Mouse (Mus musculus) embryonic fibroblast, embryonic 13.5 days (primary cell): ENCODE data around the gene Atxn7l1. TPM values are rescaled to one million over a fixed set of nuclear protein-coding genes. Genes with fewer than 3 reads are reported as not detected.

Experiments used
- H3K27ac ChIP-seq: 2 replicates; pipeline ENCODE4 v1.5.1; 2012; ENCODE audit warnings: low read length, control low read depth, inconsistent platforms; ENCODE audit not compliant: insufficient read depth
- H3K4me1 ChIP-seq: 2 replicates; pipeline ENCODE4 v1.6.1; 2011; ENCODE audit warnings: low read length; ENCODE audit not compliant: control insufficient read depth, insufficient read depth
- H3K4me3 ChIP-seq: 2 replicates; pipeline ENCODE4 v1.5.1; 2011; ENCODE audit warnings: mild to moderate bottlenecking, control low read depth, low read length; ENCODE audit not compliant: insufficient read depth
- CTCF ChIP-seq: IDR thresholded peaks from 2 replicates; pipeline ENCODE4 v1.5.1; 2011; ENCODE audit warnings: mild to moderate bottlenecking, control low read depth, low read length, moderate library complexity, borderline replicate concordance; ENCODE audit not compliant: insufficient read depth
- POLR2A ChIP-seq: IDR thresholded peaks from 2 replicates; pipeline ENCODE4 v1.6.1; 2011; ENCODE audit warnings: low read depth, mild to moderate bottlenecking, control low read depth, low read length, moderate library complexity
- polyA plus RNA-seq: library from polyadenylated mRNA; stranded (reverse); fragments of >200 nt; gene quantifications from 2 replicates; pipeline ENCODE4 v1.2.4, GENCODE M21; 2011; ENCODE audit warnings: low read depth; ENCODE audit not compliant: missing spikeins, insufficient read length

Atxn7l1 gene
- polyA plus RNA-seq, 1 experiment: 19.5 TPM

- TF ChIP-seq CTCF (no peak), POLR2A (no peak)
- Histone ChIP-seq H3K27ac (no peak overlapping the region), H3K4me3 (no peak overlapping the region), H3K4me1 (peaks cover 28% of the 10 kb centered on the region)
Observed at GRCm38 (mm10) chr12:33176555-33176900, 29.0 kb downstream of the Atxn7l1 start.

DNA sequence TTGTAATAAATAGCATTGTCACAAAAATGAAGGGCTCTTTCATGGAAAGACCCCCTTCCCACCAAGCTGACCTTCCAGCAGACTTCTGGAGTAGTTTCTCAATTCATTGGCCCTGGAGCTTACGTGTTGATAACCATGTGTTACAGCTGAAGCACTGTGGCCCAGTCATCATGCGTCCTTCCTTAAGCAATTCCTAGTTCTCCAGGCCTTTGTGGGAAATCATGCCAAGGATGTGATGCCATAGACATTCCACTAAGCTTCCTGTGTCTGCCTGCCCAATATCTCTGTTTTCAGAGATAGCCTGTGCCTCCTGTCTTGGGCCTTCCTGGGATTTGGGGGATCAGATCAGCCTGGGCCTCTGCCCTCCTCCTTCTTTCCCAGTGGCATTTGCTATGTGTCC lies 32.9 kb downstream of the Atxn7l1 start:
- Histone ChIP-seq H3K4me1 (peaks cover 31% of the 10 kb centered on the region), H3K4me3 (no peak overlapping the region), H3K27ac (peak overlapping the region; percentile 39)
- TF ChIP-seq CTCF (no peak), POLR2A (no peak)

DNA sequence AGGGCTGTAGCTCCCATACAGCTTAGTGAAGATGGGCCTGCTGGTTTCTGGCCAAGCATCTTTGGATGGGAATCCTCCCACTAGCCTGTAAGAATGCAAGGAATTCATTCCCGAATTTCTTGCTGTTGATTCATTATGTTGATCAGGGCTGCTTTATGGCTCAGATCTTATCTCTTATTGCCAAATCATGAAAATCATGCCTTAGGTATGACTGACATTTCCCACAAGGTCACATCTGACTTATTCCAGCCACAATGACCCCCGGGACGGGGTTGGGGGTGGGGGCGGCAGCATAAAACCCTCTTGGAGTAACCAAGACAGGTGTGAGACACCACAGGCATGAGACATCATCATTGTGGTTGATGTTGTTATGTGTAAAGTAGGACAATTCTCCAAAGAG lies 34.4 kb downstream of the Atxn7l1 start:
- Histone ChIP-seq H3K4me1 (peaks cover 26% of the 10 kb centered on the region), H3K4me3 (no peak overlapping the region), H3K27ac (peak overlapping the region; percentile 48)
- TF ChIP-seq POLR2A (no peak), CTCF (no peak)

GRCm38 (mm10) chr12:33182428-33183137 lies 35.1 kb downstream of the Atxn7l1 start:
- peaks cover 26% of the 10 kb centered on the region for H3K4me1 ChIP-seq
- TF ChIP-seq POLR2A (no peak), CTCF (no peak)
- H3K27ac ChIP-seq: peak overlapping the region; percentile 48
- no peak overlapping the region for H3K4me3 ChIP-seq

DNA sequence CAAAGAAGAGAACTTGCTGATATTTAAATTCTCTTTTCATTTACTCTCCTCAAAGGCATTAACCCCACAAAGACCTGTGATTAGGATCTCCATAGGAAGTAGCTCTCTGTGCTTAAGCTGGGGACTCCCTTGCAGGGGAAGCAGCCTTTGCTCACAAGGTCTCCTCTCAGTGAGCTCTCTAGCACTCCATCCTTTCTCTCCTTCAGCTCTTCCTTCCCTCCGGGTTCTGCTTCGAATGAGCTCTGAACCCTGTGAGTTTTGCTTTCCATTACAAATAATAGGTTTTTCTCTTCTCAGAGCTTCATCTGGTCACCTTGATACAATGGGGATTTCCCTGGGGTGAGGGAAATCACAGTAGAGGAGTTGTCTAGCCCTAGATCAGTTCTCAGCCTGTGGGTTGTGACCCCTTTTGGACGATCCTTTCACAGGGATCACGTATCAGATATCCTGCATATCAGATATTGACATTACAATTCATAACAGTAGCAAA lies 35.7 kb downstream of the Atxn7l1 start:
- H3K27ac ChIP-seq: no peak overlapping the region
- H3K4me1 ChIP-seq: peaks cover 26% of the 10 kb centered on the region
- TF ChIP-seq POLR2A: no peak
- TF ChIP-seq CTCF: no peak
- no peak overlapping the region for H3K4me3 ChIP-seq

DNA sequence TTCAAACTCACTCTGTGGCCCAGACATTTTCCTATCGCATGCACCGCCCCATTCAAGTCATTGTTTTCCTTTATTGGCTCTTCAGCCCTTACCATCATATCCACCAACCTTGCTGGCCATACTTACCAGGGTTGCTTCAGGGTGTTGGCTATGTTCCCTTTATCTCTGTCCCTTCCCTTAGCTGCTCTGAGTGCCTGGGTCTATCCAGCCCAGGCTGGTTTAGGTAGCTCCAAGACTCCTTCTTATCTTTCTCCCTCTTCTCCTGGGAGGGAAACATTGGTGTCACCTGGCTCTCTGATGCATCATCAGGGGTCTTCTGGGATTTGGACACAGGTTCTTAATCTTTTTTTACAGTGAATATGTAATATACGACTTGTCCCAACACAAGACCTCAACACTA lies 36.6 kb downstream of the Atxn7l1 start:
- no peak for TF ChIP-seq POLR2A
- no peak for TF ChIP-seq CTCF
- Histone ChIP-seq H3K4me1 (peaks cover 26% of the 10 kb centered on the region), H3K27ac (no peak overlapping the region), H3K4me3 (no peak overlapping the region)

GRCm38 (mm10) chr12:33185046-33185445 lies 37.6 kb downstream of the Atxn7l1 start:
- no peak for TF ChIP-seq POLR2A
- TF ChIP-seq CTCF: no peak
- Histone ChIP-seq H3K4me3 (no peak overlapping the region), H3K4me1 (peaks cover 26% of the 10 kb centered on the region), H3K27ac (no peak overlapping the region)

DNA sequence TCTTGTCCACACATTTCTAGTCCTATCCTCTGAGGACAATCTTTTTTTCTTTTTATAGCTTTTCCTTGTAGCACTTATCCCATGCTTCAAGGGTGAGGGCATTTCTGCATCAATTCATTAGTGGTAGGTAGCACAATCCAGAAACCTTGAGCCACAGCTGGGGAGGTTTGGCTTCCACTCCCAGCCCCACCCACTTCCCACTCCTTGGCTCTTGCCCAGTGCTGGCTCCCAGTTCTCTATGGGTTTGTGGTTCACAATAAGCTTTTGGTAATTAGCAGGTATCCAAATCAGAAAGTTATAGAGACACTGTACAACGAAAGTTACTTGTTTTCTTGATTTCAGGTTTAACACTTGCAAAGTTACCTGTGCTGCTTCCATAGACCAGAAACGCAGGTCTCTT lies 38.8 kb downstream of the Atxn7l1 start:
- Histone ChIP-seq H3K4me3 (no peak overlapping the region), H3K4me1 (peaks cover 20% of the 10 kb centered on the region), H3K27ac (no peak overlapping the region)
- TF ChIP-seq POLR2A (no peak), CTCF (no peak)

- no peak overlapping the region for H3K4me3 ChIP-seq
- no peak for TF ChIP-seq POLR2A
- no peak for TF ChIP-seq CTCF
- peak overlapping the region; percentile 3; the same call in 1 of the 2 replicates for H3K27ac ChIP-seq
- H3K4me1 ChIP-seq: peaks cover 17% of the 10 kb centered on the region
Observed at GRCm38 (mm10) chr12:33190133-33190532, 42.6 kb downstream of the Atxn7l1 start.

- TF ChIP-seq CTCF (no peak), POLR2A (no peak)
- peak overlapping the region; percentile 3; the same call in 1 of the 2 replicates for H3K27ac ChIP-seq
- H3K4me1 ChIP-seq: peaks cover 17% of the 10 kb centered on the region
- no peak overlapping the region for H3K4me3 ChIP-seq
Observed at GRCm38 (mm10) chr12:33190633-33191032, 43.1 kb downstream of the Atxn7l1 start.

GRCm38 (mm10) chr12:33193408-33193901 lies 46.0 kb downstream of the Atxn7l1 start:
- Histone ChIP-seq H3K4me3 (no peak overlapping the region), H3K4me1 (peaks cover 14% of the 10 kb centered on the region), H3K27ac (peak overlapping the region; percentile 85)
- TF ChIP-seq CTCF: no peak
- TF ChIP-seq POLR2A: peak; percentile 12; the same call in 1 of the 2 replicates
